In genomic region chr13:116299241-116299640, GRCm38 (mm10) we compare ENCODE assay signal across 24 mouse cellular contexts. TPM values are rescaled to one million over a fixed set of nuclear protein-coding genes. Genes with fewer than 3 reads are reported as not detected.
A peak's percentile ranks its signal among the peaks of the same experiment; 100 is the strongest.
DNase-seq lines count a peak whose midpoint lies in the region; ATAC-seq lines count a peak whose summit lies in the region.
"Had no signal": no experiment of that assay in that cellular context is flagged by ENCODE, and none has a peak within 500 bp of the region (broad histone marks: within the 10 kb centered on the region; RNA-seq: fewer than 3 reads in every experiment).

No protein-coding gene starts in this region.

- 4% methylated on average over 7 of the region's 7 CpGs for WGBS in forebrain, embryonic 14.5 days
- WGBS in forebrain, embryonic 12.5 days, result 6% methylated on average over 7 of the region's 7 CpGs
- 6% methylated on average over 7 of the region's 7 CpGs for WGBS in hindbrain, embryonic 11.5 days
- WGBS in hindbrain, embryonic 16.5 days, result 3% methylated on average over 7 of the region's 7 CpGs
- WGBS in neural tube, embryonic 13.5 days, result 3% methylated on average over 7 of the region's 7 CpGs

- no peak overlapping the region for H3K27ac ChIP-seq in forebrain, embryonic 14.5 days (ENCODE audit: low read depth, low read length)
- no peak overlapping the region for H3K27ac ChIP-seq in forebrain, embryonic 12.5 days
- H3K27ac ChIP-seq in hindbrain, embryonic 11.5 days (ENCODE audit: low read depth, low read length), result no peak overlapping the region
- H3K27ac ChIP-seq in hindbrain, embryonic 16.5 days (ENCODE audit: low read depth, low read length), result no peak overlapping the region
- no peak overlapping the region for H3K27ac ChIP-seq in neural tube, embryonic 13.5 days (replicated peaks)
- H3K27ac ChIP-seq: embryonic facial prominence, embryonic 12.5 days; embryonic facial prominence, embryonic 15.5 days; heart, embryonic 10.5 days; heart, embryonic 13.5 days; hindbrain, embryonic 13.5 days had no signal

- no peak overlapping the region for H3K9ac ChIP-seq in forebrain, embryonic 14.5 days (ENCODE audit: low read length)
- H3K9ac ChIP-seq in forebrain, embryonic 12.5 days, result no peak overlapping the region
- no peak overlapping the region for H3K9ac ChIP-seq in hindbrain, embryonic 11.5 days (ENCODE audit: low read depth, low read length)
- no peak overlapping the region for H3K9ac ChIP-seq in hindbrain, embryonic 16.5 days (ENCODE audit: low read depth, low read length)
- no peak overlapping the region for H3K9ac ChIP-seq in neural tube, embryonic 13.5 days
- H3K9ac ChIP-seq: embryonic facial prominence, embryonic 12.5 days; embryonic facial prominence, embryonic 15.5 days; heart, embryonic 13.5 days; hindbrain, embryonic 13.5 days had no signal

- ATAC-seq in forebrain, embryonic 14.5 days, result no peak
- ATAC-seq in forebrain, embryonic 12.5 days (ENCODE audit: low FRiP score), result no peak
- no peak for ATAC-seq in hindbrain, embryonic 11.5 days (ENCODE audit: low FRiP score)
- ATAC-seq in hindbrain, embryonic 16.5 days, result no peak
- ATAC-seq in neural tube, embryonic 13.5 days (ENCODE audit: low read depth), result no peak
- ATAC-seq: activated CD4-positive, CD25-positive, alpha-beta regulatory T cell, adult 4 months; intestine, postnatal 0 days had no signal

- H3K4me3 ChIP-seq in forebrain, embryonic 14.5 days (ENCODE audit: low read depth, low read length), result no peak overlapping the region
- H3K4me3 ChIP-seq in forebrain, embryonic 12.5 days (replicated peaks), result no peak overlapping the region
- H3K4me3 ChIP-seq in hindbrain, embryonic 11.5 days (ENCODE audit: low read depth, low read length), result no peak overlapping the region
- H3K4me3 ChIP-seq in hindbrain, embryonic 16.5 days (ENCODE audit: low read length), result no peak overlapping the region
- H3K4me3 ChIP-seq in neural tube, embryonic 13.5 days, result no peak overlapping the region
- H3K4me3 ChIP-seq: embryonic facial prominence, embryonic 12.5 days; embryonic facial prominence, embryonic 15.5 days; heart, embryonic 10.5 days; heart, embryonic 13.5 days; hindbrain, embryonic 13.5 days had no signal

- H3K4me2 ChIP-seq in forebrain, embryonic 14.5 days (ENCODE audit: low read length), result 0 out of 2 replicates have a peak overlapping the region, but pooled peaks have one; percentile 14
- no peak overlapping the region for H3K4me2 ChIP-seq in forebrain, embryonic 12.5 days
- no peak overlapping the region for H3K4me2 ChIP-seq in hindbrain, embryonic 11.5 days (replicated peaks; ENCODE audit: low read depth, low read length)
- H3K4me2 ChIP-seq in hindbrain, embryonic 16.5 days (ENCODE audit: low read length), result no peak overlapping the region
- H3K4me2 ChIP-seq in neural tube, embryonic 13.5 days, result peak overlapping the region; percentile 47; the same call in 1 of the 2 replicates
- H3K4me2 ChIP-seq: embryonic facial prominence, embryonic 15.5 days; heart, embryonic 13.5 days; hindbrain, embryonic 13.5 days had no signal

- no peaks in the 10 kb centered on the region for H3K36me3 ChIP-seq in forebrain, embryonic 14.5 days (ENCODE audit: control insufficient read depth, insufficient read depth, low read length)
- H3K36me3 ChIP-seq in forebrain, embryonic 12.5 days (replicated peaks), result no peaks in the 10 kb centered on the region
- no peaks in the 10 kb centered on the region for H3K36me3 ChIP-seq in hindbrain, embryonic 11.5 days (ENCODE audit: control insufficient read depth, insufficient read depth, low read length)
- no peaks in the 10 kb centered on the region for H3K36me3 ChIP-seq in hindbrain, embryonic 16.5 days (ENCODE audit: control insufficient read depth, insufficient read depth, low read length)
- no peaks in the 10 kb centered on the region for H3K36me3 ChIP-seq in neural tube, embryonic 13.5 days
- H3K36me3 ChIP-seq: embryonic facial prominence, embryonic 12.5 days; embryonic facial prominence, embryonic 15.5 days; heart, embryonic 10.5 days; heart, embryonic 13.5 days; hindbrain, embryonic 13.5 days had no signal

- no peaks in the 10 kb centered on the region for H3K9me3 ChIP-seq in forebrain, embryonic 14.5 days (replicated peaks; ENCODE audit: control insufficient read depth, low read length)
- H3K9me3 ChIP-seq in forebrain, embryonic 12.5 days, result no peaks in the 10 kb centered on the region
- H3K9me3 ChIP-seq in hindbrain, embryonic 11.5 days (ENCODE audit: control insufficient read depth, low read length), result no peaks in the 10 kb centered on the region
- H3K9me3 ChIP-seq in hindbrain, embryonic 16.5 days (ENCODE audit: control insufficient read depth, low read length), result no peaks in the 10 kb centered on the region
- no peaks in the 10 kb centered on the region for H3K9me3 ChIP-seq in neural tube, embryonic 13.5 days
- H3K9me3 ChIP-seq: embryonic facial prominence, embryonic 12.5 days; embryonic facial prominence, embryonic 15.5 days; heart, embryonic 10.5 days; heart, embryonic 13.5 days; hindbrain, embryonic 13.5 days had no signal

- H3K4me1 ChIP-seq in forebrain, embryonic 14.5 days (ENCODE audit: control insufficient read depth, insufficient read depth, low read length), result no peaks in the 10 kb centered on the region
- peaks cover 5% of the 10 kb centered on the region for H3K4me1 ChIP-seq in forebrain, embryonic 12.5 days
- no peaks in the 10 kb centered on the region for H3K4me1 ChIP-seq in hindbrain, embryonic 11.5 days (replicated peaks; ENCODE audit: control insufficient read depth, insufficient read depth, low read length)
- no peaks in the 10 kb centered on the region for H3K4me1 ChIP-seq in hindbrain, embryonic 16.5 days (ENCODE audit: control insufficient read depth, insufficient read depth, low read depth, low read length)
- H3K4me1 ChIP-seq in neural tube, embryonic 13.5 days (replicated peaks), result no peaks in the 10 kb centered on the region

- peaks cover 92% of the 10 kb centered on the region for H3K27me3 ChIP-seq in forebrain, embryonic 14.5 days (replicated peaks; ENCODE audit: control insufficient read depth, insufficient read depth, low read length)
- peaks cover 83% of the 10 kb centered on the region for H3K27me3 ChIP-seq in forebrain, embryonic 12.5 days
- H3K27me3 ChIP-seq in hindbrain, embryonic 11.5 days (ENCODE audit: control insufficient read depth, insufficient read depth, low read length), result peaks cover 82% of the 10 kb centered on the region
- peaks cover 61% of the 10 kb centered on the region for H3K27me3 ChIP-seq in hindbrain, embryonic 16.5 days (replicated peaks; ENCODE audit: control insufficient read depth, insufficient read depth, low read length)
- peaks cover 97% of the 10 kb centered on the region for H3K27me3 ChIP-seq in neural tube, embryonic 13.5 days

- DNase-seq in forebrain, embryonic 14.5 days (ENCODE audit: low spot score), result no peak
- DNase-seq in hindbrain, embryonic 11.5 days (ENCODE audit: low spot score), result peak; percentile 39
- DNase-seq in neural tube, embryonic 10.5 days (ENCODE audit: extremely low spot score, low spot score), result no peak
- DNase-seq in retina, postnatal 1 day, result peak; percentile 9
- DNase-seq in B cell, adult 2 months, result no peak
- DNase-seq: adrenal gland, adult 8-10 months; adrenal gland, postnatal 25 days; cerebellum, adult 18-20 months; cerebellum, adult 9-10 months; cerebellum, postnatal 14 days; gastrocnemius, postnatal 25 days; heart, adult 18-20 months; heart, postnatal 14 days; heart, postnatal 4 days had no signal

RNA-seq across cellular contexts. Expression of gene Isl1, which starts 10.2 kb away (rescaled TPM):
- 81.8 and 86.8 TPM in 2 replicates for polyA plus RNA-seq in forebrain, embryonic 14.5 days (2014; fragmentation: Nextera tagmentation; extraction: Ambion mirVana)
- polyA plus RNA-seq in forebrain, embryonic 12.5 days (2016; fragmentation: Nextera tagmentation; extraction: Ambion mirVana), result 65.6 and 74.4 TPM in 2 replicates
- 46.5 and 60.5 TPM in 2 replicates for polyA plus RNA-seq in hindbrain, embryonic 11.5 days (2014; fragmentation: Nextera tagmentation; extraction: Ambion mirVana)
- polyA plus RNA-seq in hindbrain, embryonic 16.5 days (2015; fragmentation: Nextera tagmentation; extraction: Ambion mirVana), result 14.6 and 29.3 TPM in 2 replicates
- polyA plus RNA-seq in neural tube, embryonic 13.5 days (2015; fragmentation: Nextera tagmentation; extraction: Ambion mirVana), result 133 and 169 TPM in 2 replicates
- polyA plus RNA-seq: activated CD4-positive, CD25-positive, alpha-beta regulatory T cell, adult 4 months had no signal

Comparison
In these comparisons a context has a peak if more than half of its experiments do, and no peak if none do; other contexts are left out.
1. H3K4me2 ChIP-seq: peak in forebrain, embryonic 14.5 days (single experiment) and neural tube, embryonic 13.5 days (single experiment); none in forebrain, embryonic 12.5 days (single experiment), hindbrain, embryonic 11.5 days (single experiment) and hindbrain, embryonic 16.5 days (single experiment).
2. DNase-seq: peak in hindbrain, embryonic 11.5 days (single experiment) and retina, postnatal 1 day (single experiment); none in forebrain, embryonic 14.5 days (single experiment), neural tube, embryonic 10.5 days (single experiment) and B cell, adult 2 months (0 of 2).